Mouse (Mus musculus) lung, postnatal 0 days (tissue): Measurements from ENCODE around the gene Park7. TPM values are rescaled to one million over a fixed set of nuclear protein-coding genes. Genes with fewer than 3 reads are reported as not detected.
"Not testable (repeated sequence)": the region's sequence is repeated elsewhere in the genome, so short reads cannot be mapped to it uniquely, and the experiment has no call there.

Source experiments
- ATAC-seq: fragments of 200-750 bp; cut with Nextera tagmentation; 2 replicates; pipeline ENCODE4 v1.8.0; 2017; ENCODE audit warnings: moderate library complexity
- DNase-seq: peaks from one replicate; pipeline ENCODE4 v3.0.0-alpha.2; 2016; ENCODE audit warnings: low spot score
- H3K27ac ChIP-seq: fragments of 300-500 bp; sonication (generic); 2 replicates; pipeline ENCODE4 v1.5.1; 2014; ENCODE audit warnings: antibody characterized with exemption, mild to moderate bottlenecking, low read length, mixed read lengths
- H3K27me3 ChIP-seq: fragments of 300-500 bp; sonication (generic); replicated peaks from 2 replicates; pipeline ENCODE4 v1.6.1; 2014; ENCODE audit warnings: low read length, mixed read lengths; ENCODE audit not compliant: insufficient read depth
- H3K36me3 ChIP-seq: fragments of 300-500 bp; sonication (generic); 2 replicates; pipeline ENCODE4 v1.6.1; 2014; ENCODE audit warnings: low read length, mixed read lengths; ENCODE audit not compliant: insufficient read depth
- H3K4me1 ChIP-seq: fragments of 300-500 bp; sonication (generic); 2 replicates; pipeline ENCODE4 v1.6.1; 2014; ENCODE audit warnings: antibody characterized with exemption, low read depth, low read length, mixed read lengths; ENCODE audit not compliant: insufficient read depth
- H3K4me2 ChIP-seq: fragments of 300-500 bp; sonication (generic); replicated peaks from 2 replicates; pipeline ENCODE4 v1.6.1; 2014; ENCODE audit warnings: low read depth, mild to moderate bottlenecking, low read length, moderate library complexity, mixed read lengths
- H3K4me3 ChIP-seq: fragments of 300-500 bp; sonication (generic); 2 replicates; pipeline ENCODE4 v1.5.1; 2014; ENCODE audit warnings: low read depth, low read length
- H3K9ac ChIP-seq: fragments of 300-500 bp; sonication (generic); replicated peaks from 2 replicates; pipeline ENCODE4 v1.6.1; 2014; ENCODE audit warnings: low read depth, mild to moderate bottlenecking
- H3K9me3 ChIP-seq: fragments of 300-500 bp; sonication (generic); 2 replicates; pipeline ENCODE4 v1.6.1; 2016; ENCODE audit warnings: low read length, mixed read lengths
- CTCF ChIP-seq: IDR thresholded peaks from 2 replicates; pipeline ENCODE4 v1.5.1; 2016; ENCODE audit warnings: antibody characterized with exemption, mild to moderate bottlenecking
- EP300 ChIP-seq: IDR thresholded peaks from 2 replicates; pipeline ENCODE4 v1.6.1; 2016; ENCODE audit warnings: antibody characterized with exemption, mild to moderate bottlenecking, control low read depth
- WGBS: fragments of 180-500 bp; shearing (Covaris S2); extraction: QIAGEN DNeasy Blood & Tissue Kit; methylation state at CpG from one replicate; pipeline ENCODE4 v1.1.7; 2014; 5-methylcytosine and 5-hydroxymethylcytosine counted together
- polyA plus RNA-seq: library from polyadenylated mRNA; unstranded; fragments of >200 nt; fragmentation: Nextera tagmentation; extraction: Ambion mirVana; gene quantifications from 2 replicates; pipeline ENCODE4 v1.2.1, GENCODE M21; 2015

Park7 gene
- polyA plus RNA-seq, 1 experiment from 2014 or later: 241 TPM

DNA sequence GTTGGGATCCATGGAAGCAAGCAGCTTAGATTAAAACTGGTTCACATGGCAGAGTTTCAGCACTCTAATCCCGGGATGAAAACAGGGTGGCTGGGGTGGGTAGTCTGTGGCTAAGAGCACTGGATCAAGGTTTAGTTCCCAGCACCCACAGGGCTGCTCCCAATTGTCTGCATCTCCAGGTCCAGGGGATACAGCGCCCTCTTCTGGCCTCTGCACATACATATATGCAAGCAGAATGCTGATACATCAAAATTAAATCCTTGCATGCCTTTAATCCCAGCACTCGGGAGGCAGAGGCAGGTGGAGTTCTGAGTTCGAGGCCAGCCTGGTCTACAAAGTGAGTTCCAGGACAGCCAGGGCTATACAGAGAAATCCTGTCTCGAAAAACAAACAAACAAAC, 5.7 kb downstream of the Park7 start:
- not testable (repeated sequence) for DNase-seq, H3K9me3 ChIP-seq, ATAC-seq, H3K27ac ChIP-seq, H3K9ac ChIP-seq, H3K36me3 ChIP-seq, H3K27me3 ChIP-seq, H3K4me1 ChIP-seq, H3K4me2 ChIP-seq, H3K4me3 ChIP-seq
- 76% methylated on average over 5 of the region's 5 CpGs for WGBS
- peak; percentile 39 for TF ChIP-seq CTCF

DNA sequence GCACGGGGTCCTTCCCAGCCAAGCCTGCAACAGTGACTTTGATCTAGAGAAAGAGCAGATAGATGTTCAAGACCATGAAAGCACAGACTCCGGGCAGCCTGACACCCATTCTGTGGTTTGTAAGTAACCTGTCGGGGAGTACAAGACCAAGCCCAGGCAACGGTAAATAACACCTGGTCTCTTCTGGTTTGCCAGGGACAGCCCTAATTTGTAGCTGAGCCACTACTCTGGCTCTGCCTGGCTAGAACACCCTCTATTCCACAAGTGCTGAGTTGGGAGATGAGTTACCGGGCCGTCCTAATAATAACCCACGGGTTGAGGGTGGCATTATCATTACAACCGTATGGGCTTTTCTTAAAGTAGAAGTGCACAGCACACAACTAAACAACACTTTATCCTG, 7.1 kb downstream of the Park7 start:
- ATAC-seq (no peak), DNase-seq (no peak)
- Histone ChIP-seq H3K36me3 (peaks cover 21% of the 10 kb centered on the region), H3K27ac (no peak overlapping the region), H3K9me3 (no peaks in the 10 kb centered on the region), H3K4me2 (no peak overlapping the region), H3K4me1 (peaks cover 4% of the 10 kb centered on the region; the same call in 1 of the 2 replicates), H3K4me3 (no peak overlapping the region), H3K27me3 (no peaks in the 10 kb centered on the region), H3K9ac (no peak overlapping the region)
- WGBS: 90% methylated on average over 8 of the region's 8 CpGs
- no peak for TF ChIP-seq EP300
- no peak for TF ChIP-seq CTCF

DNA sequence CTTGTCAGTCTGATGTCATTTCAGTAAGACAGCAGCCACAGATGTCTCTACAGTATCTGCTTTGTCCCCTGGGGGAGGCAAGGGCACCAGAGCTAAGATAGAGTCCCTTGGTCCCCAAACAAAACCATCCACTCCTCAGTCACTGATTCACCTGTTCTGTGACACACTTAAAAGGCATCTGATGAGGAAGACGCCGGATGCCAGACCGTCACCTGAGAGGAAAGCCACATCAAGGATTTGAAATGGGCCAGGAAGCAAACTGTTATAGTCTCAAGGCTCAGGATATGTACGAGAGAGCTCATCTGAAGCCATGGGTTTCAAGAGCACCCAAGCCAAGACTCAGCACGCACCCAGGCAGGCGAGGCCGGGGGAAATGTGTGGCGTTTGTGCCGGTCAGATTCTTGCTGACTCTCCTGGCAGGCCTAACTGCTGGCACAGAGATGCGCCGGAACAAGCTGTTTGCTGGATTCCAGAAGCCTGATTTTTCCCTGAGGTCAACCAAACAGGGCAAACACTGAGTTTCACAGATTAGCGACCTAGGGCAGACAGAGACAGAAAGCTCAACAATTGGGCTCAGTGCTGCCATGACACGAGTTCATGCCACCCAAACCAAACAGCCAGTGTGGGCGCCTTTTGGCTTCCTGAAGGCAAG, 11.0 kb downstream of the Park7 start:
- Histone ChIP-seq H3K9me3 (no peaks in the 10 kb centered on the region), H3K27me3 (no peaks in the 10 kb centered on the region), H3K36me3 (peaks cover 38% of the 10 kb centered on the region), H3K27ac (no peak overlapping the region), H3K9ac (no peak overlapping the region), H3K4me3 (no peak overlapping the region), H3K4me2 (no peak overlapping the region), H3K4me1 (no peaks in the 10 kb centered on the region)
- DNase-seq (no peak), ATAC-seq (no peak)
- TF ChIP-seq CTCF (no peak), EP300 (no peak)
- 93% methylated on average over 14 of the region's 14 CpGs for WGBS

DNA sequence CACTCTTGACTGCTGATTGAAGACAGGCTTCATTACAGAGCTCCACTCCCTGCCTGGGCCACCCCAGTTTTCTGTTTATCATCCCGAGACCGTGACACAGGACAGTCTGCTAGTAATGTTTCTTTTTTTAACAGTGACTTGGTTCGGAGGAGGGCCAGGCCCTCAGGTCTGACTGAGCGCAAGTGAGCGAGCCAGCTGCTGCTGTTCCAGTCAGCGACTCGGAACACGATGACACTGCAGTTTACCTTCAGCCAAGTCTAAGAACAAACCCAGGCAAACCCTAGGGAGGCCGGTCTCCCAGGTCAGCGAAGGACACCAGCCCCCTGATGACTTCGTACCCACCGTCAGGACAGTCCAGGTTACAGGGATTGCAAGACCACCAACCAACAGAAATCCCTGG, 12.2 kb downstream of the Park7 start:
- 88% methylated on average over 12 of the region's 12 CpGs for WGBS
- Histone ChIP-seq H3K36me3 (peaks cover 42% of the 10 kb centered on the region), H3K4me1 (no peaks in the 10 kb centered on the region), H3K27me3 (no peaks in the 10 kb centered on the region), H3K9me3 (no peaks in the 10 kb centered on the region), H3K4me3 (no peak overlapping the region), H3K9ac (no peak overlapping the region), H3K27ac (no peak overlapping the region), H3K4me2 (no peak overlapping the region)
- TF ChIP-seq CTCF (no peak), EP300 (no peak)
- DNase-seq (no peak), ATAC-seq (no peak)

DNA sequence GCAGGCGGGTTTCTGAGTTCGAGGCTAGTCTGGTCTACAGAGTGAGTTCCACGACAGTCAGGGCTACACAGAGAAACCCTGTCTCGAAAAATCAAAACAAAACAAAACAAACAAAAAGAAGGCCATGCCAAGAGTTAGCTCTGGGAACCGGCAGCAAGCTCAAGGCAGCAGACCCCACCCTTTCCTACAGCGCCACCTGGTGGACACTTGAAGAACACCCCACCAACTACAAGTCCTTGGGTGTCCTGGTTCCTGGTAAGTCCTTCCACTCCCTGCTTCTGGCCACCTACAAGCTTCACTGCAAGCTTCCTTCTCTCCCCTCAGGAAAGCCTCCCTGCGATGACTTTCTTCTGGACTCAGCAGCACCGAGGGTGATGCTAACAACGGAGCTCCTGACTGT, 12.6 kb downstream of the Park7 start:
- TF ChIP-seq EP300 (no peak), CTCF (peak; percentile 90)
- Histone ChIP-seq H3K27me3 (no peaks in the 10 kb centered on the region), H3K4me1 (no peaks in the 10 kb centered on the region), H3K9me3 (no peaks in the 10 kb centered on the region), H3K4me2 (no peak overlapping the region), H3K9ac (no peak overlapping the region), H3K4me3 (no peak overlapping the region), H3K27ac (no peak overlapping the region), H3K36me3 (peaks cover 42% of the 10 kb centered on the region)
- 46% methylated on average over 9 of the region's 9 CpGs for WGBS
- DNase-seq: peak; percentile 81
- peak; percentile 59 for ATAC-seq

DNA sequence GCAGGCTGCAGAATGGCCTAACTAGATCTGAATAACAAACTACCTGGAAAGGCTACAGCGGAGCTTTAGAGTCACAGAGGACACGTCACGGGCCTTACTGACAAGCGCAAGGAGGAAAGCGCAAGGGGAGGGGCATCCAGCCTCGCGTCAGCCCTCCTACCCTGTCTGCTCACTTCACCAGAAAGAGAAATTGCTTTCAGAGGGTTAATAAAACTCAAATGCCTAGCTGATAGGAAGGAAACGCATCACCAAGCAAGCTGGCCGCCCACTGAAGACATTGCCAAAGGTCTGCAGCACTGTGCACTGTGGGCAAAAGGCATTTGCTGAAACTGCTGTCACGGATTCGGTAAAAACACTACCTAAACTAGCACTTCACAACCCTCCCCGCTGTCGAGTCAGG, 13.8 kb downstream of the Park7 start:
- H3K4me1 ChIP-seq: no peaks in the 10 kb centered on the region
- 90% methylated on average over 13 of the region's 13 CpGs for WGBS
- H3K4me3 ChIP-seq: no peak overlapping the region
- no peak for ATAC-seq
- DNase-seq: no peak
- H3K9ac ChIP-seq: no peak overlapping the region
- H3K4me2 ChIP-seq: no peak overlapping the region
- no peaks in the 10 kb centered on the region for H3K9me3 ChIP-seq
- H3K27ac ChIP-seq: no peak overlapping the region
- no peaks in the 10 kb centered on the region for H3K27me3 ChIP-seq
- H3K36me3 ChIP-seq: peaks cover 42% of the 10 kb centered on the region
- TF ChIP-seq EP300 (no peak), CTCF (no peak)
